Mouse (Mus musculus) regulatory T cell (primary cell): ENCODE measurements around the gene Msl2.

Experiments used
- in situ Hi-C: fragments of 300-600 bp; cut with MboI, MseI; formaldehyde crosslinking; loops from one replicate; pipeline ENCODE4 v1.15.1; 2025; ENCODE audit warnings: high pct_unique_total_duplicates

The Msl2 gene

GRCm38 (mm10) chr9:101074332-101075021 lies 576 bp downstream of the Msl2 start:
- in situ Hi-C loops: no loop called here

- in situ Hi-C loops: no loop called here
Measured at GRCm38 (mm10) chr9:101075091-101075581, 1.2 kb downstream of the Msl2 start.

GRCm38 (mm10) chr9:101075694-101076093 lies 1.8 kb downstream of the Msl2 start:
- in situ Hi-C loops: no loop called here

DNA sequence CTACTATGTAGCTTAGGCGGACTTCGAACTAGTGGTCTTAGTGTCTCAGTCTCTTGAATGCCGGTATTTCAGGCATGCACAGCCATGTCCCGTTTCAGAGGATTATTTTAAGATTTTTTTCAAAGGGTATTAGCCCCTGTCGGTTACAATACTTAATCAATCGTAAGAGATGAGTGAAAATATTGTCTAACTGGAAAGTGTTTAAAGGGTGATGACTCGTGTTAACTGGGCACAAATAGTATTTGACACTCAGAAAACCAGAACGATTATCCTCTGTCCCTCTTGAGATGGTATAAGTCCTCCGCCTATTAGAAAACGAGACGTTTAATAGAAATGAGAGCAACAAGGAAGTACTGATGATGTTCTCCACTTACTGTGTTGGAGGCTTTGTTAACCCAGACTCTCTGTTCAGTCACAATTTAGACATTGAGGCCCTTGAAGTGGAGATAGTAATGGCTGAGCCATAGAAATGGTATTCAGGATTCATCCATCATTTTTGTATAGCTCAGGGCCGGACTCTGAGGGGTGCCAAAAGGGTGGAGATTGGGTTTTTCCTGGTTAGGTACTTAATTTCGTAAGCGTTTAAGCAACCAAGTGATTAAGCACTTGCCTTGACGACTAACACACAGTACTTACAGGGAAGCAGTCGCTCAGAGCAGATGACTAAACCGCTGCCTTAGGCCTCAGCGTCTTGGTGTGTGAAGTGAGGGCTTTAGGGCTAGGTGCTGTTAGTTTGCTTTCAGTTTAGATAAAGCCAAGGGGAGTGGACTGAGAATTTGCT lies 2.4 kb downstream of the Msl2 start:
- in situ Hi-C loops: no loop called here

DNA sequence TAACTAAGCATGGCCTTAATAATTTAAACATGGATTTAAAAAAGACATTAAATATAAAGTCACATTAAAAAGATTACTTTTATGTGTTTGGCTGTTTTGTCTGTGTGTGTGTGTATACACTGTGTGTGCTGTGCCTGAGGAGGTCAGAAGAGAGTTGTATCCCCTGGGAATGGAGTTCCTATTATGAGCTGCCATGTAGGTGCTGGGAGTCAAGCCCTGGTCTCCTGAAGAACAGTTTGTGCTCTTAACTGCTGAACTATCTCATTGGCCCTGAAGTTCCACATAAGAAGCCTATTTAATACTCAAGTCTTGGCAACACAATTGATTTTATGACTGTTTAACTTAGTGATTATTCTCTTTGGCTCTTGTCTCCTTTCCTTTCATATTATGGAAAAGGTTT lies 3.6 kb downstream of the Msl2 start:
- in situ Hi-C loops: no loop called here

- in situ Hi-C loops: no loop called here
Measured at GRCm38 (mm10) chr9:101078579-101078978, 4.7 kb downstream of the Msl2 start.

GRCm38 (mm10) chr9:101080046-101080685 lies 6.3 kb downstream of the Msl2 start:
- in situ Hi-C loops: loop anchor here (5.0 kb wide), 1 partner anchor 538 kb away; no protein-coding TSS in a partner anchor

- in situ Hi-C loops: loop anchor here (5.0 kb wide), 1 partner anchor 541 kb away; no protein-coding TSS in a partner anchor
Measured at GRCm38 (mm10) chr9:101083728-101084127, 9.8 kb downstream of the Msl2 start.

GRCm38 (mm10) chr9:101095425-101095824 lies 21.5 kb downstream of the Msl2 start:
- in situ Hi-C loops: no loop called here

DNA sequence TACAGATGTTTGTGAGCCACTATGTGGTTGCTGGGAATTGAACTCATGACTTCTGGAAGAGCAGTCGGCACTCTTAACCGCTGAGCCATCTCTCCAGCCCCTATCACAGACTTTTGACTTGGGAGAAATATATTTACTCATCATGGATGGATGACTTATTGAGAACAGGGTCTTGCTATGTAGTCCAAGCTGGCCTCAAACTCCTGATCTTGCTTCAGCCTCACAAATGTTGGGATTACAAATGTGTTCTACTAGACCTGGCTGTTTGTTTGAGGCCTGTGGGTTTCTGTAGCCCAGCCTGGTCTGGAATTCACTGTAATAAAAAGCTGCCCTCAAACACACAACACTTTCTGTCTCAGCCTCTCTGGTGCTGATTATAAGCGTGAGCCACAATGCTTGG lies 22.6 kb downstream of the Msl2 start:
- in situ Hi-C loops: no loop called here

DNA sequence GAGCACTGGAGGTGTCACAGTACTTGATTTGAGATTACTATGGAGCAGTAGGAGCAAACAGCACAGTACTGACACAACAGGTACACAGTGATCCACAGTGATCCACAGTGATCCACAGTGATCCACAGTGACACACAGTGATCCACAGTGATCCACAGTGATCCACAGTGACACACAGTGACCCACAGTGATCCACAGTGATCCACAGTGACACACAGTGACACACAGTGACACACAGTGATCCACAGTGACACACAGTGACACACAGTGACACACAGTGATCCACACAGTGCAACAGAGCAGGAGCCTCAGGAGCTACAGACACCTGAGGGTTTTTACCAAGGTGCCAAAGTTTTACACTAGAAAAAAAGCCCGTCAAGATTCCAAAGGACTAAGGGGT lies 23.6 kb downstream of the Msl2 start:
- in situ Hi-C loops: no loop called here

DNA sequence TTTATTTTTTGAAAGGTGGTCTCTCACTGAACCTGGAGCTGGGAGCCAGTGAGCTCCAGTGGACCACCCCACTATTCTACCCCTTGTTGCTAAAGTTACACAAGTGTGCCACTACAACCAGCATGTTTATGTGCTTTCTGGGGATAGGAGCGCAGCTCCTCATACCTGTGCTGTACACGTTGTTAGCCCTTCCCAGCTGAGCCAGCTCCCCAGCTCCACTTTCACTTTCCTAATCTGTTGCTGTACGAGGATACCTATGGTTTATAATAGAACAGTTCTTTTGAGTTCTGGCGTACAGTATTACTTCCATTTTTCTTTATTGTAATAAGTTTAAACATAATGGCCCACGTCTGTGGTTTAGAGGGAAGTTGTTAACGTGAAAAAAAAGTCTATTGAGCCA lies 25.5 kb downstream of the Msl2 start:
- in situ Hi-C loops: no loop called here

GRCm38 (mm10) chr9:101100163-101100562 lies 26.3 kb downstream of the Msl2 start:
- in situ Hi-C loops: no loop called here

GRCm38 (mm10) chr9:101101547-101101946 lies 27.6 kb downstream of the Msl2 start:
- in situ Hi-C loops: no loop called here

DNA sequence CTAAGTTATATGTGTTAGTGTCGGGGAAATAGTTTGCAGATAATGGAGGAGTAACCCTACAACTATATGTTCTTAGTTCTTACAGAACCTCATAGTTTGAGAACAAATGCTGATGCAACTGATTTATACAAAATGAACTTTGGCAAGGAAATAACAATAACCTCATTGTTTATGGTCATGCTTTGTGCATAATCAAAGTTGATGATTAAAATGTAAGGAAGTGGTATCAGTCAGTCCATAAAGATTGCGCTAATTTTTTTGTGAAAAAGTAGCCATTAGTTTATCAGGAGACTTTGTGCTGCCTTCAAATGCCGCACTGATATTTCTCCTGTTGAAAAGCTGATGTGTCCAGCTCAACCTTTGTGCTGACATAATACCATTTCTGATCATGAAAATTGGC lies 28.4 kb downstream of the Msl2 start:
- in situ Hi-C loops: no loop called here

GRCm38 (mm10) chr9:101104931-101105330 lies 31.0 kb downstream of the Msl2 start:
- in situ Hi-C loops: no loop called here

GRCm38 (mm10) chr9:101105735-101106134 lies 31.8 kb downstream of the Msl2 start:
- in situ Hi-C loops: no loop called here

- in situ Hi-C loops: no loop called here
Measured at GRCm38 (mm10) chr9:101107386-101107785, 33.5 kb downstream of the Msl2 start.

GRCm38 (mm10) chr9:101110013-101110412 lies 36.1 kb downstream of the Msl2 start:
- in situ Hi-C loops: no loop called here

- in situ Hi-C loops: no loop called here
Measured at GRCm38 (mm10) chr9:101113317-101113716, 39.4 kb downstream of the Msl2 start.

DNA sequence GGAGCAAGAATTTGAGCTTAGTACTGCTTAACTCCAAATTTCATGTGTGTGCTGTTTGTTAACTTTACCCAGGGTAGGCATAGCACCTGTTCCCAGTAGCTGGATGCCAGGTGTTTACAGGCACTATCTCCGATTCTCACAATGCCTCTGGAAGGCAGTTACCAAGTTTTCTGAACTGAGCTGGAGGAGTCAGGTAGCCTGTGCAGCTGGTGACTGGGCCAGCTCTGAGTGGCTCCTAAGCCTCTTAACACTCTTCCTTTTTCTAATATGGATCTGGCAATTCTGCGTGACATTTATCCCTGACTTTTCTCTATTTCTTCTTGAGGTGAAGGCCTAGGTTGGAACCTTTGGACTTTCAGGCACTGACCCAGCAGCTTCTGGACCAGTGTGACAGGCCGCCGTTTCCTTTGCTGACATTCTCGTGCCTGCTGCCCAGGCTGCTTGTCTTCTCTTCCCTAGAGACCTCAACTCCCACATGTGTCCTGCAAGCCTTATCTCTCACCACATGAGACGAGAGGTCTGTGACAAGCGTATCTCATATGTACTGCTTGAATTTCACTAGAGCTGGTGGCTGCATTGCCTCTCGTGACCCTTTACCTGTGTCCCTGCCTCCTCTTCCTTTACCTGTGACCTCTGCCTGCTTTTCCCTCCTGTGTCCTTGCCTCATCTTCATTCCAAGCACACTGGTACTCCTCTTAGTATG lies 40.4 kb downstream of the Msl2 start:
- in situ Hi-C loops: no loop called here

GRCm38 (mm10) chr9:101143635-101144034 lies 69.7 kb downstream of the Msl2 start:
- in situ Hi-C loops: no loop called here
